Mouse (Mus musculus) megakaryocyte-erythroid progenitor cell, adult 5-6 weeks (primary cell): ENCODE data around the gene Teddm1a. TPM values are rescaled to one million over a fixed set of nuclear protein-coding genes. Genes with fewer than 3 reads are reported as not detected.
"Not testable (repeated sequence)": the region's sequence is repeated elsewhere in the genome, so short reads cannot be mapped to it uniquely, and the experiment has no call there.

Experiments used
- ATAC-seq: replicated peaks from 2 replicates; pipeline ENCODE4 v1.8.0; 2016; ENCODE audit warnings: mild to moderate bottlenecking, inconsistent platforms; ENCODE audit not compliant: severe bottlenecking, poor library complexity, low FRiP score, low TSS enrichment
- total RNA-seq, 2 experiments: library from RNA; stranded (forward) in 1 of 2; stranded (reverse) in 1 of 2; fragments of 200-1000, 215-1000 nt in 1 of 2; fragments of >200 nt in 1 of 2; fragmentation: Nextera tagmentation in 1 of 2; gene quantifications; 2 replicates each; pipeline ENCODE4 v1.2.3; 2014 to 2017

Teddm1a gene
- total RNA-seq (2014; fragmentation: Nextera tagmentation) (not detected in 2 replicates), total RNA-seq (2017) (not detected in 2 replicates)

DNA sequence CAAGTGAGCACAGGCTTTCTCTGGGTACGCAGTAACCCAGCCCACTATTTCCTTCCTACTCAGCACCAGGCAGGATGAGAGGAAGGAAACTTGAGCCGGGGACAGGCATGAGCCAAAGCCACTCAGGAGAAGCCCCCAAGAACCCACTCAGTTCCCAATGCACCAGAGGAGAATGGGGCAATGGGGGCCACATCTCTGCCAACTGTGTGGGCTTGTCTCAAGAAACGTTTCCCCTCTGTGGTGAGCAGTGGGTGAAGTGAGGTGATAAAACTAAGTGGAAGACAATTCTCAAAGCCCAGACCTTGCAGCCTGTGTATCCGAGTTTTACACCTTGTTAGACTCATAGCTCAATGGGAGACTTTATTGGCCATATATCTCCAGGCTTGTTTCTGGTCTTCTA is at the start of gene Teddm1a:
Teddm1a (plus strand) TSS at position 301 of the 400 bp plus-strand sequence.
- no peak for ATAC-seq

DNA sequence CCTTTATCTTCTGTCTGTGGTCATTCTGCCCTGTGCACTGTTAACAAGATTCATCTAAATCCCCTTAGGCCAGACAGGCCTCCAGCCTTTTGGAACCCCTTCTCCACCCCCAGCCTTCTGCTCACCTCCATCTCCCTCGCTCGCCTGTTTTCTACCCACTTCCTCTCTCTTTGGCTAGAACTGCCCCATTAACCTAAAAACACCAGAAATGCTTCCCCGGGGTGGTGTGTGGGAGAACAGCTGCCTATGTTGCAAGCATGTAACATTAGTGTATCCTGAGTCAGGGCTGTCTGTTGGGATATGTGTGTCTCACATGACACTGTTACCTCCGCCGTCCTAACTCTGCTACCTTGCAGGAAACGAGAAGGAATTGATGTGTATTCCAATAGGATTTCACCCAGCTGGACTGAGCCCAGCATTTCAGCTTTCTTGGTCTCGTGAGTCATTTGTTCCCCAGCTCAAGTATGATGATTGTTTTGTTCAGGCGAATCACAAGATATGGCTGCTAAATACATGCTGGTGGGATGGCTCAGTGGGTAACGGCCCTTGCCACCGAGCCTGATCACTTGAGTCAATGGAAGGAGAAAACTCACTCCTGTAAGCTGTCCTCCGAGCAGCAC is 49.3 kb upstream of the Teddm1a start:
- no peak for ATAC-seq

DNA sequence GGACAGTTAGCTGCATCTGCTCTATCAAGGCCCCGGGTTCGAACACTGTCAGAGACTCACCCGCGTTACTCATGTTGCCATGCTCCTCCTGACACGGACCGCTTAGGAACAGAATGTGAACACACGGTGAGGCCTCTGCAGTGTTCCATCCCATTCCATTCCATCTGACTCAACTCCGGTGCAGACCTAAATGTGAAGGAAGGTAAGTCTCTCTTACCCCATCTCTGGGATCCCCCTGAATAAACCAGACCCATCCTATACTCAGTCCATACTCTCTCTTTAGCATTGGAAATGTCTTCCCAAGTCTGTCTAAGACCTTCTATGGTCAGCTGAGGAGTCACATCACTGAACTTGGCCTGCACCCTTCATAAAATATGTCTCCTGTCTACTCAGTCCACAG is 47.5 kb upstream of the Teddm1a start, which contains the start of gene Rgsl1:
Rgsl1 (minus strand) TSS at position 101 of the 400 bp plus-strand sequence.
- ATAC-seq = no peak

DNA sequence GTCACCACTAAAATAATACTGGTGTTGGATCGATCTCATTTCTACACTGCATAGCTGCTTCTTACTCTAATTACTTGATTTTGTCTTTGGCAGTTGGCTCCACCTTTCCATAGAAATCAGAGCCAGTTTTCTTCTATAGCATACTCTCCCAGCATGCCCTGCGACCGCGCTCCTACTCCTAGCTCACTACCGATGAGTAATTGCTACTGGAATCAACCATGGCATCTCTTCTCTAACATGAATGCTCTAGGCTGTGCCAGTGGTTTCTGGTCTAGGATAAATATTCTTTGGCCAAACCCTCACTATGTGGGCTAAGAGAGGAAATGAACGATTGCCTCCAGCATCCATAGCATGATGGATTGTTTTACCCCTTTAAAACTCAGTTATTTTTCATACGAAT is 45.1 kb upstream of the Teddm1a start:
- no peak for ATAC-seq

DNA sequence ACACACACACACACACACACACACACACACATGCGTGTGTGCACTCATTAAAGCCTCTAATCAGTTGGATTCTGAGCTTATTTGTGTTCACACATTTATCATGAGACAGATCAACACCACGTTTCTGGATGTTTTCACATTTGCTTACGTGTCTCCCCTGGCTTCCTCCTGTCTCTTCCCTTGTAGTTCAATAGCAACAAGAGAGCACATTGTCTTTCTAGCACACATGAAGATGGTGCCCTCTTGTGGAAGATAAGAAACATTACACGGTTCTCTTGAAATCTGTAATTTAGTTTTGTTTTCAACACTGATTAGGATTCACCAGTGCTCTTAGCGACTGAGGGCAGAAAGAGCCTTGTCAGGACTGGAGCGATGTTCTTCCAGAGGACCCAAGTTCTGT is 44.7 kb upstream of the Teddm1a start:
- ATAC-seq = peak; percentile 84

DNA sequence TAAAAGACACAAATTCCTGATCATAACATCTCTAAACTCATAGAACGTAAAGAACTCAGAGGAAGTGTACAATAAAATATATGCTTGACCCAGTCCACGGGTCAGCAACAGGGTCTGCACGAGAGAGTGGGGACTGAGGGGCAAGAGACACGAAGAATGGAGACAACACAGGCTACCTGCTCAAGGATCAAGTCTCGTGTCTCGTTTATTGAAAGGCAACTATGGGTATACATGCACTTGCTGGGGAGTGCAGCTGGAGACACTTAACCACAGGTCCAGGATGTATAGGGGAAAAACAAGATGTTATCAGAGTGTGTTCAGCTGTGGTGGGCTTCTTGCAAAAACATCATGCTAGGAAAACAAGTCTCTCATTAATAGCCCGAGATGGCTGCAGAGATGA is 38.8 kb upstream of the Teddm1a start:
- ATAC-seq = not testable (repeated sequence)

DNA sequence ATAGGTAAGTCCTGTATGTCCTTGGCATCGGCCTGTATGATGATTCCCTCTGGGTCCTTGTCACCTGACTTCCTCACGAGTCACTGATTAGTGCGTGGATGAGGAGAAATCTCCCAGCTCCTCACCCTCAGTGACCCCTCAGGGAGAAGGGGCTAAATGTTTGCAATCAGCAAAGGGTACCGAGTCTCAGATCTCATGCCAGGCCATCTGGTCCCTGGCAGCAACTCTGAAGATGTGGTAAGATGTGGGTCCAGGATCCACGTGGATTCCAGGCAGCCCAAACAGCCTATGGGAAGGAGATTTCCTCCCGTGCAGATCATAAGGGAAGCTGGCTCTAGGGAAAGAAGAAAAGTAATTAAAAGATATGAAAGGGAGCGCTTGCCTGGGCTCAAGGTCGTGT is 35.6 kb upstream of the Teddm1a start:
- no peak for ATAC-seq

DNA sequence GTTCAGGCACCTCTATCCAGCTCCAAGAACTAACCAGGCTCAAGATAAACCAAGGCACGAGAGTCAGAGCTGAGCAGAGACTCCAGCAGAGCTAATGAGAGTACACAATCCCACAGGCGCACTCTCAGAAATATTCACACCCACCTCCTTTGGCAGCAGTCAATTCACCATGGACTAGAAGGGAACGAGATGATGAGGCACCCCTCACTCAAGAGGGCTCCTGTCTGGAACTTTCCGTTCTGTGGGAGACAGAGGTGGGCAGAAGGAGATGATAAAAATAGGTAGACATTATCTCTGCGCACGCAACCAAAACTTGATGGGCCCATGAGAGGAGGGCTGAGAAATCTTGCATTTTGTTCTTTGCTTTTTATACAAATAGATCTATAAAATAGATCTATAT is 17.5 kb upstream of the Teddm1a start, which contains the start of gene Teddm1b:
Teddm1b (plus strand) TSS at position 301 of the 400 bp plus-strand sequence.
- no peak for ATAC-seq

DNA sequence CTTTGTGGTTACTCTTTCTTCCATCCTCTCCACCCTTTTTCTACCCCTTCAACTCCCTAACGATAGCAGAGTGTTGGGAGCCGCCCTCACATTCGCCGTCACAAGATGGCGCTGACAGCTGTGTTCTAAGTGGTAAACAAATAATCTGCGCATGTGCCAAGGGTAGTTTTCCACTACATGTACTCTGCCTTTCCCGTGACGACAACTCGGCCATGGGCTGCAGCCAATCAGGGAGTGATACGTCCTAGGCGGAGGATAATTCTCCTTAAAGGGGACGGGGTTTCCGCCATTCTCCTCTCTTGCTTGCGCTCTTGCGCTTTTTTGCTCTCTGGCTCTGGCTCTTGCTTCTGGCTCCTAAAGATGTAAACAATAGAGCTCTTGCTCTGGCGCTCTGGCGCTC is 11.2 kb upstream of the Teddm1a start:
- not testable (repeated sequence) for ATAC-seq

DNA sequence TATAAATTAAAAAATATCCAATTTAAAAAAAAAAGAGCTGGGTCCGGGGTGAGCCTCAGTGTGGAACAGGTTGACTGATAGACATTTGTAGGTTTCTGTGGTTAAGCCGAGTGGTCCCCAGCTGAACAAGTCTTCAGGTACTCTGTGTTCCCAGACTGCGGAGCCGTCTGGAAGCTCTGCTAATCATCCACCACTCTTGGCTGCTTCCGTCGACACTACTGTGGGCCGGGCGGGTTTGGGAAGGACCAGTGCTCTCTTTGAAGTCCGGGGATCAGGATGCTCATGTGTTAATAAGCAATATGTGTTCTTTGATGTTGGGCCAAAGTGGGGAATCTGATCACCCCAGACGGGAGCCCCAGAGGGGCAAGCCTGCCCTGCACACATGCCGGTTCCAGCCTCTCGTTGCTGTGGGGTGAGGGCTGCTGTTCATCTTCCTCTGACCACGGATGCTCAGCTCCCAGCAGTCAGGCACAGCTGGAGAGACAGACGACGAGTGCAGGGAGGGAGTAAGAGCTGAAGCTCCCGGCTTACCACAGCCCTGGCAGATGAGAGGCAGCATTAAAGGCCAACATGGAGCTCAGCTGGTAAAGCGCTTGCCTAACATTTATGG is 5.4 kb upstream of the Teddm1a start:
- no peak for ATAC-seq

DNA sequence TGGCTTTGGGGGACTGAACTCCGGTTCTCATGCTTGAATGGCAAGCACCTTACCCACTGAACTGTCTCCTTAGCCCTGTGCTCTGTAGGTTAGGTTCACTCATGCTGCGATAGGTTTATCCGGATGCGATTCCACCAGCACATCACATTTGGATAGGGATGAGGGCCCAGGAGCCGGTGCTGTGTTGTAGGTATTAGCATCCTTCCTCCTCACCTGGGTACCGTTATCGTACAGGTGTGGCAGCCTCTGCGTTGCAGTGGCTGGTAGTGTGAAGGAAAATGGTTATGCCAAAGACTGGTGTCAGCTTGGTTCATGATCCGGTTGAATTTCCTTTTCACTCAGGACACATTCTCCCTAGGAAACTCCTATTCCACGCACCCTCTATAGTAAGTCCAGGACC is 1.4 kb upstream of the Teddm1a start:
- no peak for ATAC-seq

DNA sequence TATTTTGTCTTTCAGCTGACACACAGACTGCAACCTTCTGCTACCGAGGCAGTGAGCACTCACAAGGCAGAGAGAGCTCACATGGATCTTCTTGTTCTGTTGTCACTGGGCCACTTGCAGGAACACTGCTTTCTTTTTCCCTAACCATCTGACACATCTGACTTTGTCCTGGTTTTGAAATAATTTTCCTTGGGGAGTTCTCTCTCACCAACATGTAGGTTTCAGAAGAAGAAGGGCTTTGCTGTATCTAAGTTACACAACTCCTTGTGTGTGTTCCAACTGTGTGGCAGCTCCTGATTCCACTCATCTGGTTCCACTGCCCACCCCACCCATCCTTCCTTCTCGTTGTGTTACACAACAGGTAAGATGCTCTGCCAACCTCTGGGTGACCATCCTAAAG is 2.2 kb downstream of the Teddm1a start:
- no peak for ATAC-seq

DNA sequence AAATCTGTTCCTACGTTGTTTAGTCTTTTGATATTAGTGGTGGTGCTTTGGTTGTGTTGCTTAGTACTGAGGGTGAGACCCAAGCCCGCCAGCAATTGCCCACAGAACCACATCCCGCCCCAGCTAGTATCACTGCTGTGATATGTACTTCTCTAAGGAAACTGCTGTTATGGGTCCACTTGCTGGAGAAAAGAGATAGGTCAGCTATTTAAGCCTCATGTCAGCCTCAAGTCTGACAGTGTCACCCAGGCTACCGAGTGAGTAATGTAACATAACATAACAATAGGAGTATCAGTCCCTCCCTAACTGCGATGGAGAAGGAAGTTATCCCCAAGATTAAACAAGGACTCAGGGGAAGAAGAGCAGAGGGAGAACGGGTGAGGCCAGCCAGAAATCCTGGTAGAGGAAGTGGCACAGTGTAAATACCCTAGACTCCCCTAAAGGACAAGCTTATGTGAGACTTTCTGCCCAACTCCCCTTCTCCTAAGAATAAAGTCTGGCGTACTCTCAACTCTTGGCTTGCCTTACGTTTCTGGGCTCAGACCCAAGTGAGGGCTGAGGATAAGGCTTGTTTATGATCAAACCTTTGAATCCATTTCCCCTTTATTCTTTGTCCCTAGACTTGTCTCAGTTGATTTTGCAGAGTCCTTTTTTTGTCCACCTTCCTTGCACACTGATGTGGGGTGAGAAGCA is 2.8 kb downstream of the Teddm1a start:
- 0 out of 2 replicates have a peak, but pooled peaks have one; percentile 17 for ATAC-seq

DNA sequence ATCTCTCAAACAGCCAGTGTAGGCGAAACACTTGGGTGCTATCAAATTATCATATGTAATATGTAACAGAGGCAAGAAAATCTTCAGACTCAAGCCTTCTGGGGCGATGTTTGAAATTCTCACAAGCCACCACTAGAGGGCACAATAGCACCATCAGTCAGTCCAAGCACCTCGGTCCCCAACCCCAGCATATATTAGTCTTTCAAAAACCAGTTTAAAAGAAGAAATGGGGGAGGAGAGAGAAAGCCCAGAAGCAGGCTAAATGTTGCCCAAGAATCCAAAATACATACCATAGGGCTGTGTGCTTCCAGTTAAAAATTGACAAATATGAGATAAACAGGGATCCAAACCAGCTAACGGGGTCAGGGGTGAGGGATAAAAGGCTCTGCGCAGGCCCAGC is 3.4 kb downstream of the Teddm1a start:
- ATAC-seq = peak; percentile 44

DNA sequence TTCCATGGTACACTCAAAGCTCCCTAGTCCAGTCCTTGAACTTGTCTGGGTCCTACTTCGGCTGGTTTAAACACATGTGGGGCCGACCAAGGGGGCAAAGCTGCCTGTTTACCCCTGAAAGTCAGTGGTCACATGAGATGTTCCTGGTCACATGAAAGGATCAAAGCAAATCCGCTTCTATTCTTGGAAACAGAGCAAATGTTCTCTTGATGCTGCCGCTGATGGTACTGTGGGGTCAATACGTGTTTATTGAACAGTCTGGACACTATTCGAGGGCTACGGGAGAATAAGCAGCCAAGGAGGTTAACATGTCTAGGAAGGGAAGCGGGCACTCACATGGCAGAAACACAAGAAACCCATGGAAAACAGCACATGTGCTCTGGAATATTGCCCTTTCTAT is 5.7 kb downstream of the Teddm1a start:
- no peak for ATAC-seq

DNA sequence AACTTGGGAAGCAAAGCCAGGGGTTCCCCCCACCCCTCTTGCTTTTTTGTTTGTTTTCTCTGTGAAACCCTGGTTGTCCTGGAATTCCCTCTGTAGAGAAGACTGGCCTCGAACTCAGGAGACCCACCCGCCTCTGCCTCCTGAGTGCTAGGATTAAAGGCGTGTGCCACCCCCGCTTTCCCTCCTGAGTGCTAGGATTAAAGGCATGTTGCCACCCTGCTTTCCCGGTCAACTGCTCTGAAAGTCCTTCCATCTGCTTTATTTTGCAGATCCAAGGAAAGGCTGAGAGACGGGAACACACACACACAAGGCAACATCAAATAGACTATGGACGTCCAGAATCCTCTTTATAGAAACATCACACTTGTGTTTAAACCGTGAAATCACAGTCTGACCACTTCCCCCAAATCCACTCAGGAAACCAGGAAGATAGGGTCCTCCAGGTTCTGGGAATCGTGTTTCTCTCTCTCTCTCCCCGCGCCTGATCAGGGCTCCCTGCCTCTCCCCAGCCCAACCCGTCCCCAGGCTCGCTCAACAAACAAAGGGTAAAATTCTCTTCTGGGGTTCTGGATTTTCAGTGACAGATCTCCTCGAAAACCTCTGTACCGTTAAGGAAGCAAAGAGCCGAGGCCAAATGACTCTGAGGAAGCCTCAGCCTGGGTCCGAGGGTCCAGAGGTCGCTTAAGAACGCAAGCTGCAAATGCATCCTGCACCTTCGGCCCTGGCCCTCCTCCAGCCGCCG is 7.6 kb downstream of the Teddm1a start:
- no peak for ATAC-seq

DNA sequence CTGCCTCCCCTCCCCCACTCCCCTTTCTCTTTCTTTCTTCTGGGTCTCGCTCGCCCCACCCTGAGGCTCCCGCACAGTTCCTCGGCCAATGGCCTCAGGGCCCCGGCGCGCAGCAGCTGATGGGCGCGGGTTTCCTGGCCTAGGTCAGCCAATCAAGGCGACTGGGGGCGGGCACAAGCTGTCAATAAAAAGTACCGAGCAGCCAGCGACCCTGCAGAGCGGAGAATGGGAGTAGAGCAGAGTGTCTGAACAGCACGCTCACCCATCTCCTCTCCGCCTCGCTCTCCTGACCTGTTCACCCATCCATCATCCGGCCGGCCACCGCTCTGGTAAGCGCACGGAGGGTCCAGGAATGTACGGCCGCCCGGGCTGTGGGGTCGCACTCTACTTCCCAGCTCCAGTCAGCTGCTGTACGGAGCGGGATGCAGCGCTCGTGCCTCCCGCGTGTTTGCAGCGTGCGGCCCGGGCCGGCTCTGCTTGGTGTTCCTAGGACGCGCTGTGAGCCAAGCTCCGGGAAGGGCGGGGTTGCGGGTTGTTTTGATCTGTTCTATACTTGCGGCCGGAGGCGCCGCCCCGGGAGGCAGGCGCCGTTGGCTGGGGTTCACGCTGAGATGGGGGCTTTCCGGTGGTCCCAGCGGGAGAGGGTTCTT is 8.3 kb downstream of the Teddm1a start, which contains the start of the genes Glul and Teddm2:
Glul (plus strand) TSS at position 214 of the 650 bp plus-strand sequence.
Teddm2 (minus strand) TSS at position 498 of the 650 bp plus-strand sequence.
- peak; percentile 91 for ATAC-seq

DNA sequence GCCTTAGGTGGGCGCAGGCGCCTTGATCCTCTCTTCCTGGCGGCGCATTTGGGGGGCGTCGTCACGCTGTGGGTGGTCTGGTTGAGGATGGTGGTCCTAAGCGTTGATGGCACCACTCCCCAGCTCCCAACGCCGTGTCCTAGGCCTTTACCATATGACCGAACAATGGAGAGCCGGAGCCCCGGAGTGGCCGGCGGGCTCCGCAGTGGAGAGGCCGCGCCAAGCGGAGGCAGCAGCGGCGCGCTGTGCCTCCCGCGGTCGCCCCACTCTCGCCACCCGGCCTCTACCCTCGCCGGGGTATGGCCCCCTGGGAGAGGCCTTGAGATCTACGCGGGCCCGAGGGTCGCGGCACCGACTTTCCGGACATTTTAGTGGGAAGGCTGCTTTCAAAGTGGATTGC is 8.8 kb downstream of the Teddm1a start:
- ATAC-seq = peak; percentile 6; the same call in 1 of the 2 replicates
